Mouse (Mus musculus) MEL (cell line): ENCODE data around the gene Pou2f2.

Experiments
- BHLHE40 ChIP-seq: IDR thresholded peaks from 2 replicates; pipeline ENCODE4 v1.6.1; 2012; ENCODE audit warnings: low read depth, mild to moderate bottlenecking, inconsistent platforms, low read length, improper control_type of control experiment, borderline replicate concordance
- CHD2 ChIP-seq: IDR thresholded peaks from 2 replicates; pipeline ENCODE4 v1.6.1; 2011; ENCODE audit warnings: low read length, improper control_type of control experiment
- CTCF ChIP-seq, 3 experiments: IDR thresholded peaks in 2 of 3; conservative IDR thresholded peaks in 1 of 3; 2 replicates each; pipeline ENCODE4 v1.5.1; 2011 to 2012; ENCODE audit warnings: low read length in 3 of 3, low read depth in 2 of 3, mild to moderate bottlenecking in 2 of 3, improper control_type of control experiment in 1 of 3, inconsistent platforms in 1 of 3, mixed read lengths in 1 of 3, moderate library complexity in 1 of 3; ENCODE audit not compliant: control insufficient read depth in 1 of 3, insufficient read depth in 1 of 3, poor library complexity in 1 of 3, severe bottlenecking in 1 of 3
- EP300 ChIP-seq, 2 experiments: IDR thresholded peaks; 2 replicates each; pipeline ENCODE4 v1.6.1; 2011; ENCODE audit warnings: improper control_type of control experiment in 2 of 2, low read length in 2 of 2, low read depth in 1 of 2, mild to moderate bottlenecking in 1 of 2
- GATA1 ChIP-seq: IDR thresholded peaks from 2 replicates; pipeline ENCODE4 v1.6.1; 2011; ENCODE audit warnings: low read depth, low read length, improper control_type of control experiment
- MAFK ChIP-seq: IDR thresholded peaks from 2 replicates; pipeline ENCODE4 v1.6.1; 2011; ENCODE audit warnings: low read depth, mild to moderate bottlenecking, low read length, improper control_type of control experiment, borderline replicate concordance
- MAZ ChIP-seq: IDR thresholded peaks from 2 replicates; pipeline ENCODE4 v1.6.1; 2012; ENCODE audit warnings: low read depth, mild to moderate bottlenecking, inconsistent platforms, low read length, improper control_type of control experiment
- NELFE ChIP-seq: IDR thresholded peaks from 2 replicates; pipeline ENCODE4 v1.6.1; 2011; ENCODE audit warnings: low read depth, low read length, improper control_type of control experiment
- POLR2A ChIP-seq, 2 experiments: IDR thresholded peaks; 2 replicates each; pipeline ENCODE4 v1.6.1; 2011 to 2012; ENCODE audit warnings: low read length in 2 of 2, mild to moderate bottlenecking in 2 of 2, control low read depth in 1 of 2, improper control_type of control experiment in 1 of 2, low read depth in 1 of 2, moderate library complexity in 1 of 2; ENCODE audit not compliant: control insufficient read depth in 1 of 2, insufficient read depth in 1 of 2, poor library complexity in 1 of 2
- RAD21 ChIP-seq: IDR thresholded peaks from 2 replicates; pipeline ENCODE4 v1.6.1; 2011; ENCODE audit warnings: mild to moderate bottlenecking, low read depth, low read length, improper control_type of control experiment
- TAL1 ChIP-seq: IDR thresholded peaks from 2 replicates; pipeline ENCODE4 v1.6.1; 2012; ENCODE audit warnings: mild to moderate bottlenecking, inconsistent platforms, low read length, moderate library complexity, mixed read lengths
- TBP ChIP-seq: IDR thresholded peaks from 2 replicates; pipeline ENCODE4 v1.8.0; 2011; ENCODE audit warnings: low read depth, low read length, improper control_type of control experiment
- USF1 ChIP-seq: IDR thresholded peaks from 2 replicates; pipeline ENCODE4 v1.6.1; 2014; ENCODE audit warnings: low read depth, mild to moderate bottlenecking, inconsistent platforms, low read length, improper control_type of control experiment, moderate library complexity
- ZKSCAN1 ChIP-seq: IDR thresholded peaks from 2 replicates; pipeline ENCODE4 v1.6.1; 2012; ENCODE audit warnings: low read depth, mild to moderate bottlenecking, inconsistent platforms, low read length, improper control_type of control experiment, moderate library complexity

GRCm38 (mm10) chr7:25067338-25067737 is 112.2 kb downstream of the Pou2f2 start:
- no peak for TF ChIP-seq CTCF (IDR thresholded peaks at IDR 0.05 in 2 of 3, conservative IDR thresholded peaks at IDR 0.05 in 1 of 3; ENCODE audit: control insufficient read depth in 1 of 3, insufficient read depth in 1 of 3, low read depth in 2 of 3, low read length in 3 of 3, poor library complexity in 1 of 3, severe bottlenecking in 1 of 3)
- TF ChIP-seq EP300 (IDR thresholded peaks at IDR 0.05; ENCODE audit: low read depth in 1 of 2, low read length in 2 of 2): no peak
- no peak for TF ChIP-seq MAFK
- TF ChIP-seq POLR2A (IDR thresholded peaks at IDR 0.05; ENCODE audit: control insufficient read depth in 1 of 2, insufficient read depth in 1 of 2, low read depth in 1 of 2, low read length in 2 of 2, poor library complexity in 1 of 2): no peak
- TF ChIP-seq NELFE: no peak
- no peak for TF ChIP-seq GATA1
- TF ChIP-seq MAZ: no peak
- TF ChIP-seq CHD2: no peak
- TF ChIP-seq USF1: no peak
- no peak for TF ChIP-seq BHLHE40
- no peak for TF ChIP-seq RAD21
- TF ChIP-seq TBP: no peak
- no peak for TF ChIP-seq ZKSCAN1
- no peak for TF ChIP-seq TAL1
